Mouse (Mus musculus) mature B cell (primary cell): ENCODE measurements around the gene Scn4b.

Experiments used
- in situ Hi-C: fragments of 300-500 bp; cut with MboI; formaldehyde crosslinking; loops from 2 replicates; pipeline ENCODE4 v1.14.3; 2019

Scn4b gene

DNA sequence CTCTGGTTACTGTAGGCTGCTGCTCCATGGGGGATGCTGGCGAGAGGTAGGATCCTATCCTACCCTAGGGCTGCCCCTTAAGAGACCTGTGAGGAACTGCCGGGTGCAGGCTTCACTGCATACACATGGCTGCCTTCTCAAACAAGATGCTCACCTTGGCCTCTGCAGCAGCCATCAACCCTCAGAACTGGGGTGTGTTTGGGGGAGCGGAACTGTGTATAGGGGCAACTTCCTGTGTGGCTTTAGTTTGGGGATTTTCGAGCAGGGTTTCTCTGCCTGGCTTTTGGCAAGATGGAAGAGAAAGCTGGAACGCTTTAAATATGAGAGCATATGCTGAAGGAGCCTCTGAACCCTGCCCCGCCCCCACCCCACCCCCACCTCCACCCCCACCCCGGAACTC is 11.3 kb upstream of the Scn4b start:
- in situ Hi-C loops = no loop called here

DNA sequence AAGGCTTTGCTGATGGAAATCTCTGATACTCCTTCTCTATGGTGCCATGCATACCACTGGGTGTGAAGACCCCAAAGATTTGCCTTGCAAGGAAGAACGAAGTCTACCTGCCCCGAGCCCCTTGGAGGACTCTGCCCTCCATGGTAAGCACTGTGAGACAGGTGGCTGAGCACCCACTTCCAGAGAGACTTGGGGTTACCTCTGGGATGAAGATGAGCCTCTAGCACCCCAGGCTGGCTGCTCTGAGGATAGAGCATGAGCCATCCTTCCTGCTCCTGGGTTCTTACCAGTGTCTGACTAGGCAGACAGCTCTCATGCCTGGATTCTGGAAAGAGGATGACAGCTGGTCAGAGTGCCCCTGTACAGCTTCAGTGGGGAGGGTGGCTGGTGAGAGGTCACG is 8.1 kb upstream of the Scn4b start:
- in situ Hi-C loops = no loop called here

DNA sequence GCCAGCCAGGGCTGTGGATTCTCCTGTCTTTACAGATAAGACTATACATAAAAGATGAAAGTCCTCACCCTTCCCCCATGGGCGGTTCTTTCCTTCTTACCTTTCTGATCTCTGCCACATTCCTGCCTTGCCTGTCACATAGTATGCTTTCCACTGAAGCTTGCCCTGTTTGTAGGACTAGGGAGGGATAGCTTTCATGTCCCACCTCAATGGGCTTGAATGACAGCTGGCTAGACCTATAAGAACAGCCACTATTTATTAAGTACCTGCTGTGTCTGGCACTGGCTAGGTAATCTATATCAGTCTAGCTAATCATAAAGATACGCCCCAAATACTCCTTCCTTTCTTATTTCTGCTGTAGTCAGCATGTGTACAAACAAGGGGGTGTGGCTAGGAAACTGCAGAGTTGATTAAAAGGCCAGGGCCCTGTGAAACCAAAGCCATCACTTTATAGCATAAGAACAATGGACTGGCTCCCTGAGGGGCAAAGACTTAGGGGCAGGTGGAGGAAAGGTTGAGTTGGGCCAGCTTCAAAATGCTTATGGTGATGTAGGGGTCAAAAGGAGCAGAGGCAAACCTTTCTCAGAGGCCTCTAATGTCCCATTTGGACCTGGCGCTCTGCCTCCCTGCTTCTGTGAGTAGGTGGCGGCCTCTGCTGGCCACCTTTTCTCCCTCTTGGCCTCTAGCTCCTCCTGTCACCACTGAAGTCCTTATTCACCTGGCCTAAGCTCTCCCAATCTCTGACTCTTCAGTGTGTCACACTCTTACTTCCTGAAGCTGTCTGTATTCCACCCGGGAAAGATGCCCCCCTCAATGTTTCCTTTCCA is 4.5 kb upstream of the Scn4b start:
- in situ Hi-C loops = no loop called here

DNA sequence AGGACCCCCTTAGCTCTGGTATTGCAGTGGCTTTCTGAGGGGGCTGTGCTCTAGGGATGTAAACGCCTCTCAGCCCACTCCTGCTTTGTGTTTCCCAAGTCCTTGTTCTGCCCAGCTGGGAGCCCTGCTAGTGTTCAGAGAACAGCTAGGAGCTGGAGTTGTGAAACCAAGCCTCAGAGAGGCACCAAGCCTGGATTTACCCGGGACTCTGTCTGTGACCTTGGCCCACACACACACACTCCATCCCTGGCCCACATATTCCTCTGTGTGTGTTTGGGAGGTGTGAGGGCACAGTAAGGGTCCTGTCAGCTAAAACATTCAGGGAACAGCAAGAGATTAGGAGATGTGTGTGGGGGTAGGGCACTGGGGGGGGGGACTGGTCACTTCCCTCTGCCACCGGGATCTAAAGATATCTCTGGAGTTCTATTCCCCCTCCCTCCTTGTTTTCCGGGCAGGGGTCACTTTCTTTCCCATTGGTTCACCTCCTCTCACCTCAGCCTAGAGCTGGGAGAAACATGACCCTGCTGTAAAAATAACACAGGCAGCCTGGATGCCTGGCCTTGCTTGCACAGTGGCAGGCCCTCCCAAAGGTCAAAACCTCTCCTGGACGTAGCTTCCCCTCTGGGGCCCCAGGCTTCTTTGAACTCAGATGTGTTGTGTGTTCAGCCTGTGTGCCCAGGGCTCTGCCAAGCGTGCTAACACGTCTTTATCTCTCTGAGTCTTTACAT is 1.6 kb upstream of the Scn4b start:
- in situ Hi-C loops = no loop called here

DNA sequence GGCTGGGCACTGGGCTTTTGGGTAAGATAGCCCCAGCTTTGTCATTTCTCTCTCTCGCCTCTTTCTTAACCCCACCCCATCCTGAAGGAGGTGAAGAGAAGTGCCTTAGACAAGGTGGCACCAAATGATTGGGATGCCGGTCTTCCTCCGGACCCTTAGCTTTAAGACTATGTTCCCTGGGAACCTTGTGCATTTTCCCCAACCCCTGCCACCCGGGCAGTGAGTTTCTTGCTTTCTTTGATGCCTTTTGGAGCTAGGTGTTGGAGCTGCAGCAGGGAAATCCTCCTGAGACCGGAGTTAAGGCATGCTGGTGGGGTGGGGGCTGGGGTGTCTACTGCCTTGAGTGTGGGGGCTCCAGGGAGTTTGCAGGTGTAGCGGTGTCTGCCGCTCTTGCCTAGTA is 887 bp downstream of the Scn4b start:
- in situ Hi-C loops = no loop called here

DNA sequence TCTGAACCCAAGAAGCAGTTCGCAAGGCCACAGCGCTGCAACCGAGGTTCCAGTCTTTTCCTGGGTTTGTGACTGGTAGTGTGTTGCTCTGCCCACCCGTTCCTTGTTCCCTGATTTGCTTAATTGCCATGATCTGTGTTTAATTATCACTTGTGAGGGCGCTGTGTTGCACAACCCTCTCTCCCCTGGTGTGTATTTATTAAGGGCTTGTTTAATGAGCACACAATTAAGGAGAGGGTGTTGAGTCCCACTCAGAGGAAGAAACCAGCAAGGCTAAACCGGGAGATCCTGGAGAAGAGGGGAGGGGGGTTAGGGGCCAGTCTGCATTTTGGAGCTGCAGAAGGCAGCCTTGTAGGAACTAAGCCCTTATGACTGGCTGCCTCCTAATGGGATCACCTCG is 2.8 kb downstream of the Scn4b start:
- in situ Hi-C loops = loop anchor here (10.0 kb wide), 1 partner anchor 116 kb away; no protein-coding TSS in a partner anchor

DNA sequence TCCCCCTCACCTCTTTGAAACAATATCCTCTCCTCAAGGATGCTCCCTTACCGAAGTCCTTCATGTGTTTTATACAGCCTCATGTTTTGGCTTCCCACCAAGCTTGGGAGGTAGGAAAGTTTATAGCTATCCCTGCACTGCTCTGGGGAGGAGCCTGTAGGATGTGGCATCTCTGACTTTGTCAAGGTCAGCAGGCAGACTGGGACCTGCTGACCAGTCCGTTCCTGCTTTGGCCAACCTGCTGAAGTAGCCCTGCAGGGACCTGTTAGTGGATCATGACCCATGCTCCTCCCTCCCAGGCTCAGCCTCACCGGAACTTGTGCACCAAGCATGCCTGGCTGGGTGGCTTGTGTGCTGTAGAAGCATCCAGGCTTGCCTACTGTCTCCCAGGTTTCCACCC is 4.5 kb downstream of the Scn4b start:
- in situ Hi-C loops = loop anchor here (10.0 kb wide), 1 partner anchor 118 kb away; no protein-coding TSS in a partner anchor

DNA sequence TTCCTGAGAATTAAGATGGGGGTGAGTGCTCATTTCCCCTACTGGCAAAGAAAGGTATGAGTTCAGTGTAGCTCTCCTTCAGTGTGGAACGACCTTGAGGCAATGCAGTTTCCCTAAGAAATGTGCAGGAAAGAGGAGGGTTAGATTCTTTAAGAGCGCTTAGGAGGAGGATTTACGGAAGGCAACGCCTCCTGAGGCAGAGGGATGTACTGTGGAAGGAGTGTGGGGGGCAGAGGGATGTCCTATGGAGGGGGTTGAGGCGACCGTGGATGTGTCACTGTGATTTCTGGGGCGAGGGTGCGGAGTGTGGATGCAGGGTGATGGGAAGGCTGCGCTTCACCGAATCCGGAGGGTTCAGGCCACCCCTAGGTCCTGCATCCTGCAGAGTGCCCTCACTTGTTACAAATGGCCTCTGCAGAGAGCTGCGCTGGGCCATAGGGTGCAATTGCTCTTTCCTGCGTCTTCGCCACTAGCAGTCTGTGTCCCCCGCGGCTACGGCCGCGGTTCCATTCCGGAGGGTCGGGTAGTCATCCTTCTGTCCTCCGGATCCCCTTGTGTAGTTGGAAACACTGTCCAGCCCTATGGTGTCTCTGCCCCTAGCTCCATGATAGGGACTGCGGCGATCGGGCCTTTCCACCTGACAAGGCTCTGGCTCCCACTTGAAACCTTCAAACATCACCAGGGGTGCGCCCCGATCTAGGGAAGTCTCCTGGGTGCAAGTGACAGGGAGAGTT is 7.5 kb downstream of the Scn4b start:
- in situ Hi-C loops = loop anchor here (10.0 kb wide), 1 partner anchor 121 kb away; no protein-coding TSS in a partner anchor

DNA sequence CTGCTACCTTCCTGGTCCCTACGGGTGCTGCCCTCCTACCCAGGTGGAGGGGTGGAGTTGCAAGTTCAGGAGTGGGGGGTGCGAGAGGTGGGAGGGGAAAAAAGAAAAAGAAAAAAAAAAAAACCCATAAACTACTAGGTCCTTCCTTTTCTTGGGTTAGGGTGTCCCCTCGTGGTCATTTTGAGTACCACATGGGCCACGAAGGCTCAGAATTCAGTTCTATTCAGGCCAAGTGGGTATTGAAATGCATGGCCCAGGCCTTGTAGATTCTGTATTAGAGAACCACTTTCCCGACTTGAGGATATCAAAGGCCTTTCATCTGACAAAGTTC is 8.0 kb downstream of the Scn4b start:
- in situ Hi-C loops = loop anchor here (10.0 kb wide), 1 partner anchor 121 kb away; no protein-coding TSS in a partner anchor

DNA sequence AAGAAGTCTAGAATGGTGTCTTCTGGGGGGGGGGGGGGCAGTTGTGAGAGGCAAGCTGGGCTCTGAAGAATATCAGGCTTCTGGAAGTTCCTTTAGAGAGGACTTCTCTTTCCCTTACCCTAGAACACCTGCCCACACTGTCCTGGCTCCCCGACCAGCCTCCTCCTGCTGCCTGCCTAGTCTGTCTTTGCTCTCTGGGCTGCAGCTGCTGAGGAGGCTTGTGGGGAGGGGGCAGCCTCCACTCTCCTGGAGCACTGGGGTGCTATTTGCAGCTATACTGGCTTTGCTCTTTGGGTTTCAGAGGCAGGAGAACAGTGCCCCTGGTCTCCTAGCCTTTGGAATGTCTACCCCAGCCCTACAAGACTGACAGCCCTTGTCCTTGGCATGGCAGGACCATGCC is 12.7 kb downstream of the Scn4b start:
- in situ Hi-C loops = no loop called here

DNA sequence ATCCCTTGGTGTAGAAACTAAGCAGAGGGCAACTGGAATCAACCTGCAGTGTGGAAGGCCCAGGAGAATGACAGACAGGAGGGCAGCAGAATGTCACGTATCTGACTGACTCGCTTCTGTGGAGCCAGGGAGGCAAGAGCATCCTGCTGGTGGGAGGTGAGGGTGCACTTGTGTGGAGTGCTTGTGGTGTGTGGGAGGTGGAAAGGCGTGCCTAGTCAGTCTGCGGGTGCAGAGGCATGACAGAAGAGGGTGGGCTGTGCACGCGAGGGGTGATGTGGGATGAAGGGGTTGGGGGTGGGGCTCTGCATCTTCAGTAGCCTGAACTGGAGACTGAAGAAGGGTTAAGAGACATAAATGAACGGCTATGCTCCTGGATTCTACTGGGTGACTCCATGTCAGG is 15.2 kb downstream of the Scn4b start:
- in situ Hi-C loops = no loop called here

DNA sequence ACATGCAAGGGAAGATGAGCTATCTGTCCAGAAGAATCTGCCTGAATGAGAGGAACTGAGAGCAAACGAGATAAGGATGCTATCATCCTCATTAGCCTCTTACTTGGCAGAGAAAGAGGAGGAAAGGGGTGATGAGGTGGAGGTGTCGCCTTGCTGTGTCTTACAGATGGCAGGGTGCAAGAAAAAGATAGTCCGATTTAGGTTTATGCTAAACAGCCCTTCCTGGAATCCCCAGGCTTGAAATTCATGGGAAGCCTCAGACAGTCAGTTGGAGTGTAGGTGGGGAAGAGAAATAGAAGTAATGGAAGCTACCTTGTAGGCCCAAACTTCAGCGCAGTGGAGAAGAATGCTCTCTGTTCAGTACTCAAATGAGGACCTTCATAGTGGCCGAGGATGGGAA is 29.7 kb downstream of the Scn4b start:
- in situ Hi-C loops = no loop called here

DNA sequence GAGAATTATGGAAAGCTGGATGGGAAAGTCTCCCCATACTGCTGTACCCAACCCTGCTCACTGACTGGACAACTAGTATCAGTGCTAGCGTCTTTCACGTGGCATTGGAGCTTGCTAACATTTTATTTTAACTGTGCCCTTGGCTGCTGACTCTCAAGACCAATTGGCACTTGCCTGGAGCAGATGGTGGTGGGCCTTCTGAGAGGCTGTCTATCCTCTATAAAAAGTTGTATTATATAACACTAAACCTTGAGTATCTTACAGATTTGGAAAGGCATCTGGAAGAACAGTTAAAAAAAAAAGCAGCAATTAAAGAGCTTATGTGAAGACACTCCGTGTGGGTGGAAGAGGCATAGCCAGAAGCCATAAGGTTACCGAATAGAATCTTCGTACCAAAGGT is 32.0 kb downstream of the Scn4b start:
- in situ Hi-C loops = no loop called here

DNA sequence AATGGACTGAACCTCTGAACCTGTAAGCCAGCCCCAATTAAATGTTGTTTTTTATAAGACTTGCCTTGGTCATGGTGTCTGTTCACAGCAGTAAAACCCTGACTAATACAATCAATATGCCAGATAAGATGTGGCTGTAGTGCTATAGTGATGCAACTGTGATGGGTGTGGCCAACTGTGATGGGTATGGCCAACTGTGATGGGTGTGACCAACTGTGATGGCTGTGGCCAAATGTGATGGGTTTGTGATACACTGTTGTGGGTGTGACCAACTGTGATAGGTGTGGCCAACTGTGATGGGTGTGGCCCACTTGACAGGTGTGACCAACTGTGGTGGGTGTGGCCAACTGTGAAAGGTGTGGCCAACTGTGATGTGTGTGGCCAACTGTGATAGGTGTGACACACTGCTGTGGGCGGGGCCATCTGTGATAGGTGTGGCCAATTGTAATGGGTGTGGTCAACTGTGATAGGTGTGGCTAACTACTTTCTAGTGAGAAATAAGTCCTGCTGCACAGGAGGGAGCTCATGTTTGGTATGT is 32.9 kb downstream of the Scn4b start:
- in situ Hi-C loops = no loop called here

DNA sequence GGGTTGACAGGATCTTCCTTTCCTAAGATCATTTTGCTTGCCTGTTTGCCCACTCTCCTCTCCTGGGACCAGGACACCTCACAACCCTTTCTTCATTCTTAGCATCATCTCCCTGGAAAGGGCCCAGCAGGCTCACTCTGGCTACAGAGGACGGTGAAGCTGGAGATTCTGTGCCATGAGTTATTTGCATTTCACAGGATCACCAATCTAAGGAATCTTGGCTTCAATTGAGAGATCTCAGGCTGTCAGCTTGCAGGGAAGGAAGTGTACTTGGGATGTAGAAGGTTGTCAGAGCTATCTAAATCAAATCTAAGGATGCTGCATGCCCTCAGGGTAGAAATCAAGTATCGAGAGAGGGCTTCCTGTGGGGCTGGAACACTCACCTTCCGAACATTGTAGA is 35.3 kb downstream of the Scn4b start:
- in situ Hi-C loops = no loop called here

DNA sequence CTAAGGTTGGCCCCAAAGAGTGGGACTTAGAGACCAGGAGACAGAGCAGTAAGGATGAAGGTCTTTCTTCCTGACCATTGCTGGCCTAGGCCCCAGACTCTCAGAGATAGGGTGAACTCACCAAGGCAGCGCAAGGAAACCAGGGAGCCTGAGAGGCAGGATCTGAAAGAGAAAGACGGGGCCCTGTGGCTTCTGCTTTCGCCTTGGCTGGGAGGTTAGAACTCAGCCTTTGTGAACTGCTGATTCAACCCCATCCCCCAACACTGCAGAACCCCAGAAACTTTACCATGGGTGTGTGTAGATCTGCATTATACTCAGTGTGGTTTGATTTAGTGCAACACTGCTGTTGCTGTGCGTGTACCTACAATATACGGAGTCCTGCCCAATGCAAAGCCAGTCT is 41.1 kb downstream of the Scn4b start:
- in situ Hi-C loops = no loop called here

DNA sequence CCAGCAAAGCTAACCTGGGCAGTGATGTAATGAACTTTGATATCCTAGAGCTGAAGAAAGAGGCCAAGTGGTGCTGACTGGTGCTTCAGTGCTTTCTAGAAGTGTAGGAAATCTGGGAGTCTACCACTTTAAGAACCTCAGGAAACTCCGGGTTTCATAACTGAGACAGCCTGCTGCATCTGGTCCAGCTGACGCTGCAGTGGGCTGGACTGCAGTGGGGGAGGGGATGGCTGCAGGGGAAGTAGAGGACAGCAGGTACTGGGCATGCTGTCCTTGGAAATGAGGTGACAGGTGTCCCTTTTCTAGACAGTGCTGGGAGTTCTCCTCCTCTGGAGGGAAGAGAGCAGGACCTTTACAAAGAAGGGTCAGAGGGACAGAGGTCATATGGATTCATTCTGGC is 43.6 kb downstream of the Scn4b start, which contains the start of gene BC049352:
BC049352 (plus strand) TSS at position 238 of the 400 bp plus-strand sequence.
- in situ Hi-C loops = no loop called here

DNA sequence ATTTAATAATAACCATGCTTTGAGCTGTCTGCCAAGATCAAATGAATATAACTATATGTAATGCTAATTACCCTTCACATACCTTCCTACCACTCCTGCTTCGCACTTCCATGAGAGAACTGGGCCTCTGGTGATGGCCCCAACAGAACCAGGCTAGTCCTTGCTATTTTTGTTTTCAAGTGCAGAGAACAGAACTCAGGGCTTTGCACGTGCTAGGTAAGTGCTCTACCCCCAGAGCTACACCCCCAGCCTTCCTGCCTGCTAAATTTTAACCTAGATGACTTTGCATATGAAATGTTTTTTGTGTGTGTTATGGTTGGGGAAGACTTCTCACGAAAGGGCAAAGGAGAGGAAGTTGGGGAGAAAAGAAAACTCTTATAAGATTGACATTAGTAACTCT is 44.3 kb downstream of the Scn4b start:
- in situ Hi-C loops = no loop called here

DNA sequence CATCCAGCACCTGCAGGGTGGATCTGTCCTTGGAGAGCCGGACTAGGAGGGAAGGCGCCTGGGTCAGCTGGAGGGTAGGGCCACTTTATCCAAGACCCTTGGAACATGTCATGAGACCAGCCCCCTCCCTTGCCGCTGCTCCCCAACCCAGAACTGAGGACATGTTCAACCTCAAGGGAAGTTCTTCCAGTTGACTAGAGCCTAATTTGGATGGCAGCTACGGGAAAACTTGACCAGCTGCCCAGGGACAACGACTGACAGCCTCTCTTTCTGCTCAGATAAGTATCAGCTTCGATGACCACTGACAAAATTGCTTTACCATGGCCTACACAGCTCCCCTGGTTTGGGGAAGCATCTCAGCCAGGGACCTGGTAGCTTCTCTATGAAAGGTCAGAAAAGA is 45.1 kb downstream of the Scn4b start:
- in situ Hi-C loops = no loop called here

DNA sequence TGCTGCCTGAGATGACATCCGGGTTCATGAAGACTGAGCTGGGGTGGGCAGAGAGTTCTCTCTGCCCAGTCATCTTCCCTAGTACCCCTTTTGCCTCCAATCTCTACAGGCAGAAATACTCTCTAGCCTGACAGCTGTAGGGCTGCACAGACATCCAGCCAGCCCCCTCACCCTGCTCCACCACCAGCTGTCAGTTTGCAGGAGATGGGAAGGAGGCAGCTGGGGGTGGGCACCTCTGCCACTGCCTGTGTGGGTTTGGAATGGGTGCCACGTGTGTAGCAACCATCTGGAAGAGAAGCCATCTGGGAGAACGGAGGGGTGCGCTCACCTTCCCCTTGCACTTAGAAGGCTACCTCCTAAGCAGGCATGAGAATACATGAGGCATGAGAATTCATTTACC is 47.1 kb downstream of the Scn4b start:
- in situ Hi-C loops = no loop called here

DNA sequence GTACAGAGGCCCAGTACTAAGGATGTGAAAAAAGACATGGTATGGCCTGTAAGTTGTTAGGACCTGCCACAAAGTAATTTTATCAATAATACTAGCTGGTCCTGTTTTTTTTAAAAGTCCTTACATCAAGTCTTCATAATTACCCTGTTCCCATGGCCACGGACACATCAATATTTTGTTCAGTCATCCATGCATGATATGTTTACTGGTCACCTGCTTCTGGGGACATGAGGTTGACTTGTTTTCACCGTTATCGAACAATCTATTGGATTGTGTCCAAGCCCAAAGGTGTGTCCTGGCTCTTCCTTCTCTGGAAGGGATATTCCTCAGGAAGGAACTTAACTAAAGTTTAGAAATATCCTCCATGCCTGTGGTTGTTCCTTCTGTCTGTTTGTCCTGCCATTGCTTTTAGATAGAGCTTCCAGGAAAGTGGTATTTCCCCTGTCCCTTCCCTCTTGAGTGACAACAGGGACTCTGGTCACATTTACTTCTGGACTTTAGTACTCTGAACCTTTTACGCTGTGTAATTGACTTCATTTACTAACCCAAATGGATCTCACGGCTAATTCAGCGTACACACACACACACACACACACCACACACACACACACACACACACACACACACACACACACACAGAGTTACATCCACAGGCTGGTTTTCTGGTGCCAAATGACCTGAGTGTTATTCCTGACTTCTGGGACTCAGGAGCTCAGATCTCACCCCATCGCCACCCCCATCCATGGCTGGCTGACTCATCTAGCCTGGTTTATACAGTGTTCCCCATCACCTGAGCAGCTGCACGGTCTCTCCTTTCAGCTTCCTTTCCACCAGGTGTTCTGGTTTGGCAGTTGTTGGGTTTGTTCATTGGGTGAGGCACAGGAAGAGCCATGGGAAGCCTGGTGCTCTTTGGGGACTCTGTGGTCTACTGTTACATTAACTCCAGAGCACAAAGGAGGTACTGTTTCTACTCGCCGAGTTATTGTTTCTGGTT is 50.7 kb downstream of the Scn4b start:
- in situ Hi-C loops = no loop called here
